Comparison of ENCODE assay signal across 9 mouse cellular contexts in the genomic region with DNA sequence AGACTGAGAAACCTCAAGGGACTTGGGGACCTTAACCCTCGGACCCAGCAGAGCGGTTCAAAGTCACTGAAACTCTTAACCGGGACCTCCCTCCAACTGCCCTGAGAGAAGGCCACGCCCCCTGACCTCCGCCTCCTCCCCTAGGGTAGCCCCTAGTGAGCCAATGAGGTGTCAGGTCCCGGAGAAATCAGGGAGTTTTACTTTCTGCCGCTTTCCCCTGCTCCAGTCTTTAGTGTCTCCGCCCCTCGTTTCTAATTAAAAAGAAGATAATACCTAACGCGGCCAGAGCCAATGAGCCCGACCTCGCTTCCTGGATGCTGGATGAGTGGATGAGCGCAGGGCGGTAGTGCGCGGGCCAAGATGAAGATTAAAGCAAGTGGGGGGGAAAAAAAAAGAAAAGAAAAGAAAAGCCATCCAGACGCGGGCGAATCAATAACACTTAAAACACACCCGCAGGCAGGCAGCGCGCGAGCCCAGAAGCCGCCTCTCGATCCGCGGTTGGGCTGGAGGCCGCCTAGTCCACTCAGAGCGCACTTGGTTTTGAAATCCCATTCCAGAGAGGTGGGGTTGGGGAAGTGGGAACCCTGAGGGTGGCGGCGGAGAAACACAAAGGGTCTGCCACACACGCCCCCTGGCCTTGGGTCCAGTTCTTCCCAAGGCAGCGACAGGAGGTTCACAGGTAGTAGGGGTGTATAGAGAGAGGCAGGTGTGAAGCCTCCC. TPM values are rescaled to one million over a fixed set of nuclear protein-coding genes. Genes with fewer than 3 reads are reported as not detected.
DNase-seq lines count a peak whose midpoint lies in the region; ATAC-seq lines count a peak whose summit lies in the region.
"Had no signal": no experiment of that assay in that cellular context is flagged by ENCODE, and none has a peak within 500 bp of the region (broad histone marks: within the 10 kb centered on the region; RNA-seq: fewer than 3 reads in every experiment).

No protein-coding gene starts in this region.

- H3K9me3 ChIP-seq in lung, embryonic 16.5 days (ENCODE audit: control insufficient read depth, low read length), result no peaks in the 10 kb centered on the region
- H3K9me3 ChIP-seq in embryonic facial prominence, embryonic 15.5 days (replicated peaks), result no peaks in the 10 kb centered on the region
- no peaks in the 10 kb centered on the region for H3K9me3 ChIP-seq in kidney, embryonic 15.5 days (replicated peaks)
- H3K9me3 ChIP-seq in midbrain, embryonic 13.5 days, result no peaks in the 10 kb centered on the region

- no peak overlapping the region for H3K27ac ChIP-seq in lung, embryonic 16.5 days (ENCODE audit: low read length)
- no peak overlapping the region for H3K27ac ChIP-seq in embryonic facial prominence, embryonic 15.5 days (replicated peaks)
- no peak overlapping the region for H3K27ac ChIP-seq in kidney, embryonic 15.5 days
- peak overlapping the region; percentile 14; the same call in 1 of the 2 replicates for H3K27ac ChIP-seq in midbrain, embryonic 13.5 days
- H3K27ac ChIP-seq: macrophage had no signal

- WGBS in lung, embryonic 16.5 days, result under 1% methylated on average over 34 of the region's 34 CpGs
- WGBS in embryonic facial prominence, embryonic 15.5 days, result 1% methylated on average over 34 of the region's 34 CpGs
- WGBS in kidney, embryonic 15.5 days, result under 1% methylated on average over 34 of the region's 34 CpGs
- WGBS in midbrain, embryonic 13.5 days, result 1% methylated on average over 34 of the region's 34 CpGs

- H3K27me3 ChIP-seq in lung, embryonic 16.5 days (ENCODE audit: control insufficient read depth, insufficient read depth, low read depth, low read length), result peaks cover 51% of the 10 kb centered on the region
- peaks cover 76% of the 10 kb centered on the region for H3K27me3 ChIP-seq in embryonic facial prominence, embryonic 15.5 days
- peaks cover 83% of the 10 kb centered on the region for H3K27me3 ChIP-seq in kidney, embryonic 15.5 days
- peaks cover 65% of the 10 kb centered on the region for H3K27me3 ChIP-seq in midbrain, embryonic 13.5 days

- no peak for DNase-seq in lung, postnatal 10 days
- no peak for DNase-seq in urinary bladder, postnatal 25 days (ENCODE audit: low spot score)
- DNase-seq in right cerebral cortex, postnatal 36 days (ENCODE audit: low spot score in 2 of 2), result no peak
- no peak for DNase-seq in frontal cortex, postnatal 10 days (ENCODE audit: low spot score in 2 of 2)

- H3K4me2 ChIP-seq in lung, embryonic 16.5 days (ENCODE audit: low read depth, low read length), result peak overlapping the region; percentile 74
- peak overlapping the region; percentile 98 for H3K4me2 ChIP-seq in embryonic facial prominence, embryonic 15.5 days (replicated peaks)
- peak overlapping the region; percentile 93 for H3K4me2 ChIP-seq in kidney, embryonic 15.5 days
- peak overlapping the region; percentile 94 for H3K4me2 ChIP-seq in midbrain, embryonic 13.5 days (replicated peaks)

- H3K36me3 ChIP-seq in lung, embryonic 16.5 days (ENCODE audit: control insufficient read depth, insufficient read depth, low read length), result no peaks in the 10 kb centered on the region
- H3K36me3 ChIP-seq in embryonic facial prominence, embryonic 15.5 days, result no peaks in the 10 kb centered on the region
- H3K36me3 ChIP-seq in kidney, embryonic 15.5 days, result no peaks in the 10 kb centered on the region
- peaks cover 22% of the 10 kb centered on the region for H3K36me3 ChIP-seq in midbrain, embryonic 13.5 days

- H3K4me1 ChIP-seq in lung, embryonic 16.5 days (replicated peaks; ENCODE audit: control insufficient read depth, insufficient read depth, low read length), result 0 out of 2 replicates have a peak, but pooled peaks cover 3% of the 10 kb centered on the region
- peaks cover 27% of the 10 kb centered on the region for H3K4me1 ChIP-seq in embryonic facial prominence, embryonic 15.5 days
- H3K4me1 ChIP-seq in kidney, embryonic 15.5 days, result peaks cover 23% of the 10 kb centered on the region
- H3K4me1 ChIP-seq in midbrain, embryonic 13.5 days (replicated peaks), result peaks cover 25% of the 10 kb centered on the region

- ATAC-seq in lung, embryonic 16.5 days (ENCODE audit: low read depth), result peak; percentile 31; the same call in 1 of the 2 replicates
- no peak for ATAC-seq in embryonic facial prominence, embryonic 15.5 days (ENCODE audit: insufficient number of reproducible peaks, low FRiP score, low TSS enrichment, low read depth)
- peak; percentile 66 for ATAC-seq in kidney, embryonic 15.5 days (replicated peaks; ENCODE audit: low FRiP score)
- ATAC-seq in midbrain, embryonic 13.5 days, result no peak

- H3K4me3 ChIP-seq in lung, embryonic 16.5 days (ENCODE audit: low read length), result peak overlapping the region; percentile 54
- peak overlapping the region; percentile 53 for H3K4me3 ChIP-seq in embryonic facial prominence, embryonic 15.5 days (replicated peaks)
- H3K4me3 ChIP-seq in kidney, embryonic 15.5 days (replicated peaks), result peak overlapping the region; percentile 51
- H3K4me3 ChIP-seq in midbrain, embryonic 13.5 days (replicated peaks), result peak overlapping the region; percentile 66

- H3K9ac ChIP-seq in lung, embryonic 16.5 days (ENCODE audit: low read length), result peak overlapping the region; percentile 55
- no peak overlapping the region for H3K9ac ChIP-seq in embryonic facial prominence, embryonic 15.5 days
- no peak overlapping the region for H3K9ac ChIP-seq in kidney, embryonic 15.5 days
- peak overlapping the region; percentile 74 for H3K9ac ChIP-seq in midbrain, embryonic 13.5 days (replicated peaks)

RNA-seq across cellular contexts. Expression of gene Wnt7a, which starts 1.6 kb away (rescaled TPM):
- 2.5 and 3.3 TPM in 2 replicates for polyA plus RNA-seq in lung, embryonic 16.5 days (2015; fragmentation: Nextera tagmentation; extraction: Ambion mirVana)
- polyA plus RNA-seq in embryonic facial prominence, embryonic 15.5 days (2015; fragmentation: Nextera tagmentation; extraction: Ambion mirVana), result 0.66 and 1.1 TPM in 2 replicates
- 0.05 and 0.19 TPM in 2 replicates for polyA plus RNA-seq in kidney, embryonic 15.5 days (2015; fragmentation: Nextera tagmentation; extraction: Ambion mirVana)
- polyA plus RNA-seq in midbrain, embryonic 13.5 days (2015; fragmentation: Nextera tagmentation; extraction: Ambion mirVana), result 9.4 and 9.9 TPM in 2 replicates
- polyA plus RNA-seq: macrophage had no signal

Comparison
In these comparisons a context has a peak if more than half of its experiments do, and no peak if none do; other contexts are left out.
1. ATAC-seq: peak in lung, embryonic 16.5 days (single experiment) and kidney, embryonic 15.5 days (single experiment); none in embryonic facial prominence, embryonic 15.5 days (single experiment) and midbrain, embryonic 13.5 days (single experiment).
2. H3K9ac ChIP-seq: peak in lung, embryonic 16.5 days (single experiment) and midbrain, embryonic 13.5 days (single experiment); none in embryonic facial prominence, embryonic 15.5 days (single experiment) and kidney, embryonic 15.5 days (single experiment).
3. Peak in every context shown above with its lines, with median percentiles within 50 percentile points of each other: H3K4me2 ChIP-seq and H3K4me3 ChIP-seq.